Mouse (Mus musculus): ENCODE results near the gene Slfn9. TPM values are rescaled to one million over a fixed set of nuclear protein-coding genes. Genes with fewer than 3 reads are reported as not detected.

Slfn9 gene
- polyA plus RNA-seq, 1 experiment = 28.7 TPM

DNA sequence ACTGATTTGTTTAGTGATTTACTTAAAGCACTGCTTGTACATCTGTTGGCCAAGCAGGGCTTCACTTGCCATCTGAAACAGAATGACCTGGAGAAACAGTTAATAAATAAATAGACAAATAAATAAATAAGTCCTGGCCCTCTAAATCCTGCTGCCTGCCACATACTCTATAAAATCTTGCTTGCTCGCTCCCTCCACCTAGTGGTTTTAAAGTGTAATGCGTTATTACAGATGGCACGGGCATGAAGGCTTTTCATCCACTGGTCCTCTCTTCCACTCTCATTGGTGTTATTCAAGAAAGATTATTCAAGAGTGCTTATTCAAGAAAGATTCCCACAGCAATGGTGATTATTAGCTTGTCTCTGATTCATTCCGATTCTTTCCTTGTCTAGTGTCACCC lies 32.0 kb downstream of the Slfn9 start:
- Histone ChIP-seq H3K4me1 (ENCODE audit: control insufficient read depth, insufficient read depth, low read length) (no peaks in the 10 kb centered on the region), H3K27ac (ENCODE audit: insufficient read depth, low read length) (no peak overlapping the region), H3K4me3 (ENCODE audit: insufficient read depth, low read length) (no peak overlapping the region)
- TF ChIP-seq CTCF (IDR thresholded peaks at IDR 0.05; ENCODE audit: borderline replicate concordance, insufficient read depth, low read length) (no peak), POLR2A (IDR thresholded peaks at IDR 0.05; ENCODE audit: low read depth, low read length) (no peak)

DNA sequence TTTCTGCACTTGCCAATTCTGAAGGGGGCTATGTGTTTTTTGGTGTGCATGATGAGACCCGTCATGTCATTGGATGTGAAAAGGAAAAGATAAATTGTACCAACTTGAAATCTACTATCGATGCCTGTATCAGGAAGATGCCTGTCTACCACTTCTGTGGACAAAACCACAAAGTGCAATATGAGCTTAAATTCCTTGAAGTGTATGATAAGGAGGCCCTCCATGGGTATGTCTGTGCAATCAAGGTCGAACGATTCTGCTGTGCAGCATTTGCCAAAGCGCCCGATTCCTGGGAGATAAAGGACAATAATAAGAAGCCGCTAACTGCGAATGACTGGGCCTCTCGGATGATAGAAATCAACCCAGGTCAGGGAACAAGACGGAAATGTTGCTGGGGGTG lies 34.7 kb downstream of the Slfn9 start:
- Histone ChIP-seq H3K4me3 (ENCODE audit: insufficient read depth, low read length) (no peak overlapping the region), H3K4me1 (ENCODE audit: control insufficient read depth, insufficient read depth, low read length) (no peaks in the 10 kb centered on the region), H3K27ac (ENCODE audit: insufficient read depth, low read length) (no peak overlapping the region)
- no peak for TF ChIP-seq POLR2A (IDR thresholded peaks at IDR 0.05; ENCODE audit: low read depth, low read length)
- no peak for TF ChIP-seq CTCF (IDR thresholded peaks at IDR 0.05; ENCODE audit: borderline replicate concordance, insufficient read depth, low read length)

DNA sequence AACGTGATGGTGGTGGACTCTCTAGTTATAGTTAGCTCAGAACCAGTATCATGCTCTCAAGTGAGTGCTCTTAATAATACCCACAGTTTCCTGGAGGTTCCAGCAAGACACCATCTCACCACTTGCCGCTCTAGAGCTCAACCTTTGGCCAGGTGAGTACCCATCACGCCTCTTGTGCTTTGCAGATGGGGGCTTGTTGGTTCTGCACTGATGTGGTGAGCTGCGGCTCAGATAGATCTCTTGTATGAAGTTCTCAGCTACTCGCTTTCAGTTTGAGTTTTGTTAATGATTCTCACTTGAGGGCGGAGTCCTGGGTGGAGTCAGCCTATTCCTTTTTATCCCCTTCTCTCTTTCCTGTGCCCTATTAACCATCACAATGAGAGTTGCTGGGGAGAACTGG lies 37.0 kb downstream of the Slfn9 start:
- no peak for TF ChIP-seq POLR2A (IDR thresholded peaks at IDR 0.05; ENCODE audit: low read depth, low read length)
- no peak for TF ChIP-seq CTCF (IDR thresholded peaks at IDR 0.05; ENCODE audit: borderline replicate concordance, insufficient read depth, low read length)
- H3K4me1 ChIP-seq (ENCODE audit: control insufficient read depth, insufficient read depth, low read length) = no peaks in the 10 kb centered on the region
- no peak overlapping the region for H3K27ac ChIP-seq (ENCODE audit: insufficient read depth, low read length)
- no peak overlapping the region for H3K4me3 ChIP-seq (ENCODE audit: insufficient read depth, low read length)

- TF ChIP-seq CTCF (IDR thresholded peaks at IDR 0.05; ENCODE audit: borderline replicate concordance, insufficient read depth, low read length) (no peak), POLR2A (IDR thresholded peaks at IDR 0.05; ENCODE audit: low read depth, low read length) (no peak)
- Histone ChIP-seq H3K4me1 (ENCODE audit: control insufficient read depth, insufficient read depth, low read length) (no peaks in the 10 kb centered on the region), H3K4me3 (ENCODE audit: insufficient read depth, low read length) (no peak overlapping the region), H3K27ac (ENCODE audit: insufficient read depth, low read length) (no peak overlapping the region)
Measured at GRCm38 (mm10) chr11:82952612-82953542, 38.8 kb downstream of the Slfn9 start.

GRCm38 (mm10) chr11:82951865-82952611 lies 39.6 kb downstream of the Slfn9 start:
- TF ChIP-seq CTCF (IDR thresholded peaks at IDR 0.05; ENCODE audit: borderline replicate concordance, insufficient read depth, low read length) (no peak), POLR2A (IDR thresholded peaks at IDR 0.05; ENCODE audit: low read depth, low read length) (no peak)
- H3K4me1 ChIP-seq (ENCODE audit: control insufficient read depth, insufficient read depth, low read length) = no peaks in the 10 kb centered on the region
- no peak overlapping the region for H3K27ac ChIP-seq (ENCODE audit: insufficient read depth, low read length)
- no peak overlapping the region for H3K4me3 ChIP-seq (ENCODE audit: insufficient read depth, low read length)

GRCm38 (mm10) chr11:82950736-82951481 lies 40.7 kb downstream of the Slfn9 start, which contains the start of gene Slfn5:
TSS of gene Slfn5 (plus strand) at chr11:82951349.
- Histone ChIP-seq H3K27ac (ENCODE audit: insufficient read depth, low read length) (no peak within 1 kb of the TSS), H3K4me1 (ENCODE audit: control insufficient read depth, insufficient read depth, low read length) (no peaks in the 10 kb centered on the region), H3K4me3 (ENCODE audit: insufficient read depth, low read length) (no peak within 1 kb of the TSS)
- TF ChIP-seq CTCF (IDR thresholded peaks at IDR 0.05; ENCODE audit: borderline replicate concordance, insufficient read depth, low read length) = no peak
- no peak for TF ChIP-seq POLR2A (IDR thresholded peaks at IDR 0.05; ENCODE audit: low read depth, low read length)

DNA sequence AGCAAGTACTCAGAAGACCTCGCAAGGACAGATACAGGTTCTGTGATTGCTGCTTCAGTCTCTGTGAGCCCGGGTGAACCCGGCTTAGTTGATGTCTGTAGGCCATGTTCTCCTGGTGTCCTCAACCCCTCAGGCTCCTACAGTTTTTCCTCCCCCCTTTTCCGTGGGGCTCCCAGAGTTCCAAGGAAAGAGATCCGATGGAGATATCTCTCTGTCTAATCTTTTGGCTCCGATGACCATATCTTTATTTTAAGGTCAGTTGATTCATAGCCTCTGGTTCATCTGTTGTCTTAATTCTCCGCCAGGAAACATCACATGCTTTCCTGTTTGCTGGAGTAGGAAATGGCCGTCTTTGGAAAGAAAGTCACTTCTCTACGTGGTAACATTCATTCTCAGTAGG lies 42.6 kb downstream of the Slfn9 start:
- TF ChIP-seq CTCF (IDR thresholded peaks at IDR 0.05; ENCODE audit: borderline replicate concordance, insufficient read depth, low read length) (no peak), POLR2A (IDR thresholded peaks at IDR 0.05; ENCODE audit: low read depth, low read length) (no peak)
- Histone ChIP-seq H3K27ac (ENCODE audit: insufficient read depth, low read length) (no peak overlapping the region), H3K4me3 (ENCODE audit: insufficient read depth, low read length) (no peak overlapping the region), H3K4me1 (ENCODE audit: control insufficient read depth, insufficient read depth, low read length) (no peaks in the 10 kb centered on the region)

DNA sequence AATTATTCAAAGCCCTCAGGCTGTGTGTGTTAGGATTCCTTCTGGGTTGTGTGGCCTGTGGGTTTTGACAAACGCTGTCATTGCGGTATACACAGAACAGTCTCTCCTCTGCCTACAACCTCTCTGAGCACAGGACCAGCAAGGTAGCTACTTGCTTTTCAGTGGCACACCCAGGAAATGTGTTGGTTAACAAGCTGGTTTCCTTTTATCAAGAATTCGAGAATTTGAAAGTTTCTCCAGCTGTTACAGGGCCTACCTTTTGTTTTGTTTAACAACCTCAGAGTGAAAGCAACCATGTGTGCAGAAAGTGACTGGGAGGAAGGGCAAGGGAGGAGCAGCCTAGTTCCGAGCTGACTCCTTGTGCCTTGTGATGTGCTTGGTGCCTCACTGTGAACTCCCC lies 44.2 kb downstream of the Slfn9 start:
- H3K27ac ChIP-seq (ENCODE audit: insufficient read depth, low read length) = no peak overlapping the region
- no peak overlapping the region for H3K4me3 ChIP-seq (ENCODE audit: insufficient read depth, low read length)
- TF ChIP-seq CTCF (IDR thresholded peaks at IDR 0.05; ENCODE audit: borderline replicate concordance, insufficient read depth, low read length) (no peak), POLR2A (IDR thresholded peaks at IDR 0.05; ENCODE audit: low read depth, low read length) (no peak)
- 0 out of 2 replicates have a peak, but pooled peaks cover 6% of the 10 kb centered on the region for H3K4me1 ChIP-seq (ENCODE audit: control insufficient read depth, insufficient read depth, low read length)

GRCm38 (mm10) chr11:82945636-82946035 lies 46.0 kb downstream of the Slfn9 start:
- no peak overlapping the region for H3K27ac ChIP-seq (ENCODE audit: insufficient read depth, low read length)
- TF ChIP-seq CTCF (IDR thresholded peaks at IDR 0.05; ENCODE audit: borderline replicate concordance, insufficient read depth, low read length) = no peak
- TF ChIP-seq POLR2A (IDR thresholded peaks at IDR 0.05; ENCODE audit: low read depth, low read length) = no peak
- H3K4me1 ChIP-seq (ENCODE audit: control insufficient read depth, insufficient read depth, low read length) = 0 out of 2 replicates have a peak, but pooled peaks cover 6% of the 10 kb centered on the region
- H3K4me3 ChIP-seq (ENCODE audit: insufficient read depth, low read length) = no peak overlapping the region

All from embryonic fibroblast, embryonic 13.5 days (primary cell).